Mouse (Mus musculus): Measurements from ENCODE around the gene Gdpd5. TPM values are rescaled to one million over a fixed set of nuclear protein-coding genes. Genes with fewer than 3 reads are reported as not detected.
"Not testable (repeated sequence)": the region's sequence is repeated elsewhere in the genome, so short reads cannot be mapped to it uniquely, and the experiment has no call there.

Gdpd5 gene
- total and polyA plus RNA-seq, 3 experiments = 21.5 to 30.7 (median 26.3) TPM

- Histone ChIP-seq H3K4me1 (ENCODE audit: control insufficient read depth, insufficient read depth, low read length) (no peaks in the 10 kb centered on the region), H3K4me3 (no peak overlapping the region), H3K9ac (ENCODE audit: low read depth, low read length) (no peak overlapping the region), H3K27me3 (ENCODE audit: control insufficient read depth, insufficient read depth, low read length) (no peaks in the 10 kb centered on the region), H3K27ac (no peak overlapping the region), H3K36me3 (ENCODE audit: control insufficient read depth, insufficient read depth, low read length) (no peaks in the 10 kb centered on the region), H3K79me2 (replicated peaks; ENCODE audit: control insufficient read depth, insufficient read depth, low read length) (no peaks in the 10 kb centered on the region)
- no peak for TF ChIP-seq POLR2A (IDR thresholded peaks at IDR 0.05; ENCODE audit: insufficient read depth, low read depth, low read length)
- no peak for TF ChIP-seq CTCF (IDR thresholded peaks at IDR 0.05)
- TF ChIP-seq EP300 (IDR thresholded peaks at IDR 0.05; ENCODE audit: insufficient read depth, low read depth, low read length) = no peak
- no peak for DNase-seq
- intact Hi-C loops (cut with DNase I) = loop anchor here (5.0 kb wide), 1 partner anchor 33 kb away; the partner anchor contains the start of gene Arrb1
These were observed 123.3 kb downstream of the Gdpd5 start for GRCm38 (mm10) chr7:99504556-99504955.

GRCm38 (mm10) chr7:99508187-99508586, 127.0 kb downstream of the Gdpd5 start:
- H3K4me3 ChIP-seq; H3K9ac ChIP-seq (ENCODE audit: low read depth, low read length); H3K27me3 ChIP-seq (ENCODE audit: control insufficient read depth, insufficient read depth, low read length); DNase-seq; H3K4me1 ChIP-seq (ENCODE audit: control insufficient read depth, insufficient read depth, low read length); intact Hi-C loops (cut with DNase I); H3K36me3 ChIP-seq (ENCODE audit: control insufficient read depth, insufficient read depth, low read length); H3K79me2 ChIP-seq (replicated peaks; ENCODE audit: control insufficient read depth, insufficient read depth, low read length); H3K27ac ChIP-seq: not testable (repeated sequence)
- WGBS = 17% methylated on average over 2 of the region's 2 CpGs

GRCm38 (mm10) chr7:99510087-99510501, 128.9 kb downstream of the Gdpd5 start:
- Histone ChIP-seq H3K27ac (no peak overlapping the region), H3K4me3 (no peak overlapping the region), H3K36me3 (ENCODE audit: control insufficient read depth, insufficient read depth, low read length) (no peaks in the 10 kb centered on the region), H3K4me1 (ENCODE audit: control insufficient read depth, insufficient read depth, low read length) (no peaks in the 10 kb centered on the region), H3K27me3 (ENCODE audit: control insufficient read depth, insufficient read depth, low read length) (no peaks in the 10 kb centered on the region), H3K79me2 (replicated peaks; ENCODE audit: control insufficient read depth, insufficient read depth, low read length) (no peaks in the 10 kb centered on the region), H3K9ac (ENCODE audit: low read depth, low read length) (no peak overlapping the region)
- peak; percentile 66 to 71 for DNase-seq
- intact Hi-C loops (cut with DNase I) = no loop called here
- no peak for TF ChIP-seq POLR2A (IDR thresholded peaks at IDR 0.05; ENCODE audit: insufficient read depth, low read depth, low read length)
- no peak for TF ChIP-seq EP300 (IDR thresholded peaks at IDR 0.05; ENCODE audit: insufficient read depth, low read depth, low read length)
- TF ChIP-seq CTCF (IDR thresholded peaks at IDR 0.05) = no peak
- 16% methylated on average over 8 of the region's 8 CpGs for WGBS

Other genes starting within 250 kb of the Gdpd5 start
- 10 to 100 TPM; 21.0 to 22.1 TPM for gene Uvrag, start 240.3 kb upstream of the Gdpd5 start, total RNA-seq (2021)
- 5.9 and 9.1 TPM in 2 replicates for gene Uvrag, start 240.3 kb upstream of the Gdpd5 start, polyA plus RNA-seq (2012; rRNA removed)
- gene Dgat2, start 198.7 kb upstream of the Gdpd5 start, total RNA-seq (2021) = 100 to 1,000 TPM; 309 to 376 TPM
- 347 and 390 TPM in 2 replicates for gene Dgat2, start 198.7 kb upstream of the Gdpd5 start, polyA plus RNA-seq (2012; rRNA removed)
- not detected for gene Mogat2, start 142.8 kb upstream of the Gdpd5 start, total RNA-seq (2021)
- gene Mogat2, start 142.8 kb upstream of the Gdpd5 start, polyA plus RNA-seq (2012; rRNA removed) = 0.47 TPM in 1 of 2 replicates, not detected in the other
- gene Map6, start 114.0 kb upstream of the Gdpd5 start, total RNA-seq (2021) = 1 to 10 TPM; 3.3 to 4.3 TPM
- 3.4 and 3.5 TPM in 2 replicates for gene Map6, start 114.0 kb upstream of the Gdpd5 start, polyA plus RNA-seq (2012; rRNA removed)
- gene Serpinh1, start 28.2 kb upstream of the Gdpd5 start, total RNA-seq (2021) = 100 to 1,000 TPM; 214 to 275 TPM
- gene Serpinh1, start 28.2 kb upstream of the Gdpd5 start, polyA plus RNA-seq (2012; rRNA removed) = 193 and 266 TPM in 2 replicates
- gene Klhl35, start 84.6 kb downstream of the Gdpd5 start, total RNA-seq (2021) = under 1 TPM in 1 of 2 experiments, not detected in 1; 0.13 TPM
- 0.12 and 0.43 TPM in 2 replicates for gene Klhl35, start 84.6 kb downstream of the Gdpd5 start, polyA plus RNA-seq (2012; rRNA removed)
- gene Rps3, start 102.3 kb downstream of the Gdpd5 start, total RNA-seq (2021) = 100 to 1,000 TPM; 316 to 361 TPM
- gene Rps3, start 102.3 kb downstream of the Gdpd5 start, polyA plus RNA-seq (2012; rRNA removed) = 196 and 320 TPM in 2 replicates
- gene Arrb1, start 154.1 kb downstream of the Gdpd5 start, total RNA-seq (2021) = 10 to 100 TPM; 15.6 to 22.4 TPM
- 16.1 and 22.5 TPM in 2 replicates for gene Arrb1, start 154.1 kb downstream of the Gdpd5 start, polyA plus RNA-seq (2012; rRNA removed)
- gene Tpbgl, start 245.7 kb downstream of the Gdpd5 start, total RNA-seq (2021) = 1 to 10 TPM; 3.3 to 3.4 TPM
- 3.5 and 5.1 TPM in 2 replicates for gene Tpbgl, start 245.7 kb downstream of the Gdpd5 start, polyA plus RNA-seq (2012; rRNA removed)